Mouse (Mus musculus): ENCODE data around the gene Olfr1513. TPM values are rescaled to one million over a fixed set of nuclear protein-coding genes. Genes with fewer than 3 reads are reported as not detected.
A peak's percentile ranks its signal among the peaks of the same experiment; 100 is the strongest.
"Not testable (repeated sequence)": the region's sequence is repeated elsewhere in the genome, so short reads cannot be mapped to it uniquely, and the experiment has no call there.

Olfr1513 gene
- polyA plus RNA-seq, 1 experiment from 2014 or later, result not detected

- peaks cover 2% of the 10 kb centered on the region for H3K4me1 ChIP-seq (replicated peaks; ENCODE audit: control insufficient read depth, insufficient read depth, low read length)
These were observed 40.9 kb downstream of the Olfr1513 start for GRCm38 (mm10) chr14:52315283-52315780.

GRCm38 (mm10) chr14:52314808-52315150, 41.4 kb downstream of the Olfr1513 start:
- DNase-seq (ENCODE audit: low spot score), result no peak
- H3K27me3 ChIP-seq (ENCODE audit: control insufficient read depth, insufficient read depth, low read length), result no peaks in the 10 kb centered on the region
- H3K9me3 ChIP-seq (ENCODE audit: control insufficient read depth, low read length), result no peaks in the 10 kb centered on the region
- H3K27ac ChIP-seq (ENCODE audit: low read depth, low read length), result no peak overlapping the region
- peak overlapping the region; percentile 79 for H3K4me3 ChIP-seq (ENCODE audit: low read depth, low read length)
- peak overlapping the region; percentile 96 for H3K9ac ChIP-seq (ENCODE audit: low read depth, low read length)
- 43% methylated on average over 8 of the region's 8 CpGs for WGBS
- peaks cover 27% of the 10 kb centered on the region for H3K36me3 ChIP-seq (ENCODE audit: control insufficient read depth, insufficient read depth, low read length)
- H3K4me2 ChIP-seq (replicated peaks; ENCODE audit: low read depth, low read length), result peak overlapping the region; percentile 80
- H3K4me1 ChIP-seq (replicated peaks; ENCODE audit: control insufficient read depth, insufficient read depth, low read length), result peaks cover 2% of the 10 kb centered on the region
- ATAC-seq (ENCODE audit: low FRiP score), result no peak

More at GRCm38 (mm10) chr14:52315283-52315780, 40.9 kb downstream of the Olfr1513 start:
- H3K9me3 ChIP-seq (ENCODE audit: control insufficient read depth, low read length), result no peaks in the 10 kb centered on the region
- peaks cover 27% of the 10 kb centered on the region for H3K36me3 ChIP-seq (ENCODE audit: control insufficient read depth, insufficient read depth, low read length)
- peak overlapping the region; percentile 96 for H3K9ac ChIP-seq (ENCODE audit: low read depth, low read length)
- WGBS, result 8% methylated on average over 17 of the region's 17 CpGs
- peak overlapping the region; percentile 93 for H3K27ac ChIP-seq (ENCODE audit: low read depth, low read length)
- peak; percentile 6 for ATAC-seq (ENCODE audit: low FRiP score)
- H3K27me3 ChIP-seq (ENCODE audit: control insufficient read depth, insufficient read depth, low read length), result no peaks in the 10 kb centered on the region
- no peak for DNase-seq (ENCODE audit: low spot score)
- peak overlapping the region; percentile 79 for H3K4me3 ChIP-seq (ENCODE audit: low read depth, low read length)
- peak overlapping the region; percentile 80 for H3K4me2 ChIP-seq (replicated peaks; ENCODE audit: low read depth, low read length)

GRCm38 (mm10) chr14:52313931-52314807, 42.0 kb downstream of the Olfr1513 start:
- H3K36me3 ChIP-seq (ENCODE audit: control insufficient read depth, insufficient read depth, low read length), result peaks cover 27% of the 10 kb centered on the region
- DNase-seq (ENCODE audit: low spot score), result no peak
- peak overlapping the region; percentile 79 for H3K4me3 ChIP-seq (ENCODE audit: low read depth, low read length)
- peak overlapping the region; percentile 96 for H3K9ac ChIP-seq (ENCODE audit: low read depth, low read length)
- H3K4me1 ChIP-seq (replicated peaks; ENCODE audit: control insufficient read depth, insufficient read depth, low read length), result peaks cover 2% of the 10 kb centered on the region
- no peaks in the 10 kb centered on the region for H3K9me3 ChIP-seq (ENCODE audit: control insufficient read depth, low read length)
- no peak for ATAC-seq (ENCODE audit: low FRiP score)
- no peaks in the 10 kb centered on the region for H3K27me3 ChIP-seq (ENCODE audit: control insufficient read depth, insufficient read depth, low read length)
- H3K27ac ChIP-seq (ENCODE audit: low read depth, low read length), result no peak overlapping the region
- peak overlapping the region; percentile 80 for H3K4me2 ChIP-seq (replicated peaks; ENCODE audit: low read depth, low read length)
- 86% methylated on average over 26 of the region's 26 CpGs for WGBS

GRCm38 (mm10) chr14:52310906-52311305, 45.3 kb downstream of the Olfr1513 start:
- Histone ChIP-seq H3K9me3 (ENCODE audit: control insufficient read depth, low read length) (no peaks in the 10 kb centered on the region), H3K36me3 (ENCODE audit: control insufficient read depth, insufficient read depth, low read length) (peaks cover 27% of the 10 kb centered on the region), H3K27me3 (ENCODE audit: control insufficient read depth, insufficient read depth, low read length) (no peaks in the 10 kb centered on the region), H3K4me1 (replicated peaks; ENCODE audit: control insufficient read depth, insufficient read depth, low read length) (peaks cover 2% of the 10 kb centered on the region; the same call in 1 of the 2 replicates), H3K27ac (ENCODE audit: low read depth, low read length) (no peak overlapping the region), H3K4me3 (ENCODE audit: low read depth, low read length) (no peak overlapping the region), H3K9ac (ENCODE audit: low read depth, low read length) (no peak overlapping the region), H3K4me2 (replicated peaks; ENCODE audit: low read depth, low read length) (no peak overlapping the region)
- WGBS, result 90% methylated on average over 2 of the region's 2 CpGs
- ATAC-seq (ENCODE audit: low FRiP score) (no peak), DNase-seq (ENCODE audit: low spot score) (no peak)

- H3K4me2 ChIP-seq (replicated peaks; ENCODE audit: low read depth, low read length); H3K4me3 ChIP-seq (ENCODE audit: low read depth, low read length); H3K27me3 ChIP-seq (ENCODE audit: control insufficient read depth, insufficient read depth, low read length); H3K27ac ChIP-seq (ENCODE audit: low read depth, low read length); H3K4me1 ChIP-seq (replicated peaks; ENCODE audit: control insufficient read depth, insufficient read depth, low read length); H3K9ac ChIP-seq (ENCODE audit: low read depth, low read length); DNase-seq (ENCODE audit: low spot score); ATAC-seq (ENCODE audit: low FRiP score); H3K9me3 ChIP-seq (ENCODE audit: control insufficient read depth, low read length): not testable (repeated sequence)
- peaks cover 27% of the 10 kb centered on the region for H3K36me3 ChIP-seq (ENCODE audit: control insufficient read depth, insufficient read depth, low read length)
- 94% methylated on average over 5 of the region's 6 CpGs for WGBS
These were observed 45.9 kb downstream of the Olfr1513 start for GRCm38 (mm10) chr14:52310343-52310742.

GRCm38 (mm10) chr14:52306100-52306499, 50.1 kb downstream of the Olfr1513 start:
- no peak overlapping the region for H3K27ac ChIP-seq (ENCODE audit: low read depth, low read length)
- H3K4me2 ChIP-seq (replicated peaks; ENCODE audit: low read depth, low read length), result no peak overlapping the region
- H3K9ac ChIP-seq (ENCODE audit: low read depth, low read length), result no peak overlapping the region
- no peaks in the 10 kb centered on the region for H3K27me3 ChIP-seq (ENCODE audit: control insufficient read depth, insufficient read depth, low read length)
- DNase-seq (ENCODE audit: low spot score) (no peak), ATAC-seq (ENCODE audit: low FRiP score) (no peak)
- H3K9me3 ChIP-seq (ENCODE audit: control insufficient read depth, low read length), result no peaks in the 10 kb centered on the region
- H3K36me3 ChIP-seq (ENCODE audit: control insufficient read depth, insufficient read depth, low read length), result 0 out of 2 replicates have a peak, but pooled peaks cover 2% of the 10 kb centered on the region
- no peak overlapping the region for H3K4me3 ChIP-seq (ENCODE audit: low read depth, low read length)
- WGBS, result 93% methylated on average over 2 of the region's 2 CpGs
- H3K4me1 ChIP-seq (replicated peaks; ENCODE audit: control insufficient read depth, insufficient read depth, low read length), result no peaks in the 10 kb centered on the region

GRCm38 (mm10) chr14:52304644-52305271, 51.5 kb downstream of the Olfr1513 start, which contains the start of gene Mettl3:
TSS of gene Mettl3 (minus strand) at chr14:52305128.
- peak within 1 kb of the TSS; percentile 73 for H3K9ac ChIP-seq (ENCODE audit: low read depth, low read length)
- peak within 1 kb of the TSS; percentile 88 for H3K27ac ChIP-seq (ENCODE audit: low read depth, low read length)
- H3K4me1 ChIP-seq (replicated peaks; ENCODE audit: control insufficient read depth, insufficient read depth, low read length), result no peaks in the 10 kb centered on the region
- peak; percentile 93 for DNase-seq (ENCODE audit: low spot score)
- no peaks in the 10 kb centered on the region for H3K27me3 ChIP-seq (ENCODE audit: control insufficient read depth, insufficient read depth, low read length)
- WGBS, result 0% methylated on average over 41 of the region's 46 CpGs
- peak within 1 kb of the TSS; percentile 61 for H3K4me2 ChIP-seq (replicated peaks; ENCODE audit: low read depth, low read length)
- ATAC-seq (ENCODE audit: low FRiP score), result peak; percentile 96
- H3K36me3 ChIP-seq (ENCODE audit: control insufficient read depth, insufficient read depth, low read length), result no peaks in the 10 kb centered on the region
- peak within 1 kb of the TSS; percentile 73 for H3K4me3 ChIP-seq (ENCODE audit: low read depth, low read length)
- no peaks in the 10 kb centered on the region for H3K9me3 ChIP-seq (ENCODE audit: control insufficient read depth, low read length)

- H3K4me2 ChIP-seq (replicated peaks; ENCODE audit: low read depth, low read length); H3K27me3 ChIP-seq (ENCODE audit: control insufficient read depth, insufficient read depth, low read length); DNase-seq (ENCODE audit: low spot score); H3K4me3 ChIP-seq (ENCODE audit: low read depth, low read length); H3K36me3 ChIP-seq (ENCODE audit: control insufficient read depth, insufficient read depth, low read length); H3K9me3 ChIP-seq (ENCODE audit: control insufficient read depth, low read length); ATAC-seq (ENCODE audit: low FRiP score); H3K9ac ChIP-seq (ENCODE audit: low read depth, low read length); H3K4me1 ChIP-seq (replicated peaks; ENCODE audit: control insufficient read depth, insufficient read depth, low read length); H3K27ac ChIP-seq (ENCODE audit: low read depth, low read length): not testable (repeated sequence)
- 90% methylated on average over 3 of the region's 3 CpGs for WGBS
These were observed 52.7 kb downstream of the Olfr1513 start for GRCm38 (mm10) chr14:52303517-52303916.

Data from hindbrain, embryonic 11.5 days (tissue).